ENCODE assay signal across 10 mouse cellular contexts in genomic region chr3:88495741-88496415, GRCm38 (mm10). TPM values are rescaled to one million over a fixed set of nuclear protein-coding genes. Genes with fewer than 3 reads are reported as not detected.
DNase-seq lines count a peak whose midpoint lies in the region; ATAC-seq and TF ChIP-seq lines count a peak whose summit lies in the region.
"Had no signal": no experiment of that assay in that cellular context is flagged by ENCODE, and none has a peak within 500 bp of the region (broad histone marks: within the 10 kb centered on the region; RNA-seq: fewer than 3 reads in every experiment).

No protein-coding gene starts in this region.

- H3K9ac ChIP-seq in heart, embryonic 14.5 days (ENCODE audit: low read length) = peak overlapping the region; percentile 79
- H3K9ac ChIP-seq in liver, embryonic 16.5 days (ENCODE audit: low read depth, low read length) = peak overlapping the region; percentile 53

- no peak for TF ChIP-seq CTCF in lung, adult 2 months (IDR thresholded peaks at IDR 0.05; ENCODE audit: insufficient read depth, low read length)

- WGBS in heart, embryonic 14.5 days = 67% methylated on average over 10 of the region's 10 CpGs
- WGBS in liver, embryonic 16.5 days (ENCODE audit: insufficient replicate concordance) = 77% methylated on average over 10 of the region's 10 CpGs
- 59% methylated on average over 10 of the region's 10 CpGs for WGBS in lung, adult 2 months

- DNase-seq in kidney, adult 18-20 months = peak; percentile 47
- DNase-seq in kidney, adult 11 months = no peak
- DNase-seq in adrenal gland, postnatal 36 days = peak; percentile 65 to 68
- DNase-seq in lung, adult 2 months = no peak

- no peak for ATAC-seq in heart, embryonic 14.5 days (ENCODE audit: insufficient number of reproducible peaks, insufficient read depth, low FRiP score, low read depth)
- no peak for ATAC-seq in liver, embryonic 16.5 days (ENCODE audit: low read depth)
- ATAC-seq in megakaryocyte progenitor cell, adult 5-6 weeks (replicated peaks; ENCODE audit: poor library complexity) = no peak
- ATAC-seq in activated CD4-positive, CD25-positive, alpha-beta regulatory T cell, adult 4 months = no peak
- ATAC-seq: Patski had no signal

- no peaks in the 10 kb centered on the region for H3K9me3 ChIP-seq in heart, embryonic 14.5 days (ENCODE audit: control insufficient read depth, low read length)
- no peaks in the 10 kb centered on the region for H3K9me3 ChIP-seq in liver, embryonic 16.5 days (replicated peaks; ENCODE audit: control insufficient read depth, low read length)

- H3K36me3 ChIP-seq in heart, embryonic 14.5 days (ENCODE audit: control insufficient read depth, insufficient read depth, low read length) = peaks cover 16% of the 10 kb centered on the region
- peaks cover 6% of the 10 kb centered on the region; the same call in 1 of the 2 replicates for H3K36me3 ChIP-seq in liver, embryonic 16.5 days (ENCODE audit: control insufficient read depth, insufficient read depth)

- no peak for TF ChIP-seq POLR2A in lung, adult 2 months (IDR thresholded peaks at IDR 0.05; ENCODE audit: borderline replicate concordance, extremely low read depth, low read depth, low read length)

- peak overlapping the region; percentile 30; the same call in 1 of the 2 replicates for H3K4me2 ChIP-seq in heart, embryonic 14.5 days (ENCODE audit: low read length)
- H3K4me2 ChIP-seq in liver, embryonic 16.5 days (ENCODE audit: low read depth, low read length) = peak overlapping the region; percentile 56; the same call in 1 of the 2 replicates

- no peak overlapping the region for H3K4me3 ChIP-seq in heart, embryonic 14.5 days (ENCODE audit: control insufficient read depth in 1 of 2, insufficient read depth in 1 of 2, low read depth in 1 of 2, low read length in 2 of 2)
- no peak overlapping the region; the same call in 1 of the 2 replicates for H3K4me3 ChIP-seq in liver, embryonic 16.5 days (ENCODE audit: low read depth, low read length)
- H3K4me3 ChIP-seq in lung, adult 2 months (replicated peaks; ENCODE audit: extremely low read depth, low read depth, low read length) = no peak overlapping the region

- peaks cover 45 to 55% of the 10 kb centered on the region in 2 experiments for H3K4me1 ChIP-seq in heart, embryonic 14.5 days (ENCODE audit: control insufficient read depth in 2 of 2, insufficient read depth in 2 of 2, low read length in 2 of 2)
- H3K4me1 ChIP-seq in liver, embryonic 16.5 days (ENCODE audit: control insufficient read depth, low read depth, low read length) = peaks cover 89% of the 10 kb centered on the region
- H3K4me1 ChIP-seq in lung, adult 2 months (ENCODE audit: control insufficient read depth, insufficient read depth, low read length) = peaks cover 35% of the 10 kb centered on the region

- H3K27ac ChIP-seq in heart, embryonic 14.5 days (replicated peaks in 1 of 2; ENCODE audit: control insufficient read depth in 1 of 2, insufficient read depth in 1 of 2, low read depth in 2 of 2, low read length in 2 of 2) = peak overlapping the region; percentile 93 to 98
- peak overlapping the region; percentile 94 for H3K27ac ChIP-seq in liver, embryonic 16.5 days (ENCODE audit: low read length)

- no peaks in the 10 kb centered on the region for H3K27me3 ChIP-seq in heart, embryonic 14.5 days (ENCODE audit: control insufficient read depth, insufficient read depth, low read length)
- H3K27me3 ChIP-seq in liver, embryonic 16.5 days (ENCODE audit: control insufficient read depth, insufficient read depth, low read depth, low read length) = no peaks in the 10 kb centered on the region
- H3K27me3 ChIP-seq: Patski had no signal

RNA-seq across cellular contexts. Expression of gene Lmna, which starts 13.9 kb away (rescaled TPM):
- 100 to 1,000 TPM; 109 to 141 TPM for total RNA-seq in adrenal gland, postnatal 36 days (2021)
- 76.7 and 84.1 TPM in 2 replicates for polyA plus RNA-seq in heart, embryonic 14.5 days (2014; fragmentation: Nextera tagmentation; extraction: Ambion mirVana)
- polyA plus RNA-seq in liver, embryonic 16.5 days (2015; fragmentation: Nextera tagmentation; extraction: Ambion mirVana) = 123 and 131 TPM in 2 replicates
- 2.3 and 2.6 TPM in 2 replicates for total RNA-seq in megakaryocyte progenitor cell, adult 5-6 weeks (2015)
- 5.8 and 9.8 TPM in 2 replicates for total RNA-seq in megakaryocyte progenitor cell, adult 5-6 weeks (2017)
- polyA plus RNA-seq in lung, adult 2 months (2012; rRNA removed) = 257 and 302 TPM in 2 replicates
- polyA plus RNA-seq in activated CD4-positive, CD25-positive, alpha-beta regulatory T cell, adult 4 months (2017; shearing (Covaris generic)) = 1 to 10 TPM; 4.6 to 6.4 TPM

RNA-seq across cellular contexts. Expression of gene Sema4a, which starts 34.9 kb away (rescaled TPM):
- total RNA-seq in adrenal gland, postnatal 36 days (2021) = 10 to 100 TPM in 1 of 2 experiments, 1 to 10 TPM in 1; 8.9 to 12.6 TPM
- polyA plus RNA-seq in heart, embryonic 14.5 days (2014; fragmentation: Nextera tagmentation; extraction: Ambion mirVana) = 0.94 and 1.4 TPM in 2 replicates
- polyA plus RNA-seq in liver, embryonic 16.5 days (2015; fragmentation: Nextera tagmentation; extraction: Ambion mirVana) = 27.0 and 29.1 TPM in 2 replicates
- total RNA-seq in megakaryocyte progenitor cell, adult 5-6 weeks (2015) = 32.7 and 43.1 TPM in 2 replicates
- total RNA-seq in megakaryocyte progenitor cell, adult 5-6 weeks (2017) = 25.9 and 39.4 TPM in 2 replicates
- 52.3 and 58.3 TPM in 2 replicates for polyA plus RNA-seq in lung, adult 2 months (2012; rRNA removed)
- 10 to 100 TPM; 31.5 to 44.8 TPM for polyA plus RNA-seq in activated CD4-positive, CD25-positive, alpha-beta regulatory T cell, adult 4 months (2017; shearing (Covaris generic))

RNA-seq across cellular contexts. Expression of gene Mex3a, which starts 36.3 kb away (rescaled TPM):
- total RNA-seq in adrenal gland, postnatal 36 days (2021) = 1 to 10 TPM; 3.1 to 4.3 TPM
- 9.0 and 11.0 TPM in 2 replicates for polyA plus RNA-seq in heart, embryonic 14.5 days (2014; fragmentation: Nextera tagmentation; extraction: Ambion mirVana)
- polyA plus RNA-seq in liver, embryonic 16.5 days (2015; fragmentation: Nextera tagmentation; extraction: Ambion mirVana) = 0.44 and 0.53 TPM in 2 replicates
- 3.8 and 3.9 TPM in 2 replicates for total RNA-seq in megakaryocyte progenitor cell, adult 5-6 weeks (2015)
- total RNA-seq in megakaryocyte progenitor cell, adult 5-6 weeks (2017) = 1.7 and 2.8 TPM in 2 replicates
- 0.53 and 0.84 TPM in 2 replicates for polyA plus RNA-seq in lung, adult 2 months (2012; rRNA removed)
- polyA plus RNA-seq in activated CD4-positive, CD25-positive, alpha-beta regulatory T cell, adult 4 months (2017; shearing (Covaris generic)) = under 1 TPM; 0.10 to 0.81 TPM

RNA-seq across cellular contexts. Expression of gene Rab25, which starts 52.2 kb away (rescaled TPM):
- total RNA-seq in adrenal gland, postnatal 36 days (2021) = not detected
- 0.30 TPM in 1 of 2 replicates, not detected in the other for polyA plus RNA-seq in heart, embryonic 14.5 days (2014; fragmentation: Nextera tagmentation; extraction: Ambion mirVana)
- 0.32 and 1.1 TPM in 2 replicates for polyA plus RNA-seq in liver, embryonic 16.5 days (2015; fragmentation: Nextera tagmentation; extraction: Ambion mirVana)
- 0.17 TPM in 1 of 2 replicates, not detected in the other for total RNA-seq in megakaryocyte progenitor cell, adult 5-6 weeks (2015)
- 0.37 TPM in 1 of 2 replicates, not detected in the other for total RNA-seq in megakaryocyte progenitor cell, adult 5-6 weeks (2017)
- polyA plus RNA-seq in lung, adult 2 months (2012; rRNA removed) = 53.0 and 105 TPM in 2 replicates
- polyA plus RNA-seq in activated CD4-positive, CD25-positive, alpha-beta regulatory T cell, adult 4 months (2017; shearing (Covaris generic)) = not detected
- total RNA-seq: layer of hippocampus, postnatal 25 days had no signal

RNA-seq across cellular contexts. Expression of gene Lamtor2, which starts 57.0 kb away (rescaled TPM):
- total RNA-seq in adrenal gland, postnatal 36 days (2021) = 100 to 1,000 TPM; 142 to 148 TPM
- 75.6 and 87.5 TPM in 2 replicates for polyA plus RNA-seq in heart, embryonic 14.5 days (2014; fragmentation: Nextera tagmentation; extraction: Ambion mirVana)
- polyA plus RNA-seq in liver, embryonic 16.5 days (2015; fragmentation: Nextera tagmentation; extraction: Ambion mirVana) = 98.6 and 107 TPM in 2 replicates
- total RNA-seq in megakaryocyte progenitor cell, adult 5-6 weeks (2015) = 42.4 and 46.4 TPM in 2 replicates
- total RNA-seq in megakaryocyte progenitor cell, adult 5-6 weeks (2017) = 93.9 and 115 TPM in 2 replicates
- 116 and 135 TPM in 2 replicates for polyA plus RNA-seq in lung, adult 2 months (2012; rRNA removed)
- polyA plus RNA-seq in activated CD4-positive, CD25-positive, alpha-beta regulatory T cell, adult 4 months (2017; shearing (Covaris generic)) = 100 to 1,000 TPM; 132 to 197 TPM

Comparison
In these comparisons a context has a peak if more than half of its experiments do, and no peak if none do; other contexts are left out.
1. DNase-seq: peak in kidney, adult 18-20 months (single experiment) and adrenal gland, postnatal 36 days (2 of 2); none in kidney, adult 11 months (single experiment) and lung, adult 2 months (single experiment).
2. RNA of gene Lmna, which starts 13.9 kb away (polyA plus RNA-seq): 257 to 302 TPM in lung, adult 2 months, 123 to 131 TPM in liver, embryonic 16.5 days and 76.7 to 84.1 TPM in heart, embryonic 14.5 days; 4.6 to 6.4 TPM in activated CD4-positive, CD25-positive, alpha-beta regulatory T cell, adult 4 months; every median in the first group is over 10 times any median in the second.
3. RNA of gene Sema4a, which starts 34.9 kb away (polyA plus RNA-seq): 52.3 to 58.3 TPM in lung, adult 2 months, 31.5 to 44.8 TPM in activated CD4-positive, CD25-positive, alpha-beta regulatory T cell, adult 4 months and 27.0 to 29.1 TPM in liver, embryonic 16.5 days; 0.94 to 1.4 TPM in heart, embryonic 14.5 days; every median in the first group is over 10 times any median in the second.